Mouse (Mus musculus) E14TG2a.4 (cell line): ENCODE data around the gene Cmip.

ENCODE experiments used
- H3K27me3 ChIP-seq: 2 replicates; pipeline ENCODE4 v1.6.1; 2014; ENCODE audit warnings: low read length, control low read depth; ENCODE audit not compliant: insufficient read depth
- H3K36me3 ChIP-seq: 2 replicates; pipeline ENCODE4 v1.6.1; 2014; ENCODE audit warnings: low read length, control low read depth; ENCODE audit not compliant: insufficient read depth
- H3K4me1 ChIP-seq: replicated peaks from 2 replicates; pipeline ENCODE4 v1.6.1; 2014; ENCODE audit warnings: low read depth, low read length, control low read depth
- H3K4me3 ChIP-seq: replicated peaks from 2 replicates; pipeline ENCODE4 v1.5.1; 2014; ENCODE audit warnings: mild to moderate bottlenecking, low read length
- H3K9me3 ChIP-seq: 2 replicates; pipeline ENCODE4 v1.6.1; 2014; ENCODE audit warnings: low read length, control low read depth
- CTCF ChIP-seq: conservative IDR thresholded peaks from 2 replicates; pipeline ENCODE4 v1.5.1; 2014; ENCODE audit warnings: low read length
- NANOG ChIP-seq: IDR thresholded peaks from 2 replicates; pipeline ENCODE4 v1.6.1; 2014; ENCODE audit warnings: borderline replicate concordance, low read length, mixed read lengths
- POU5F1 ChIP-seq: IDR thresholded peaks from 2 replicates; pipeline ENCODE4 v1.6.1; 2014; ENCODE audit warnings: low read length, borderline replicate concordance

Gene Cmip

DNA sequence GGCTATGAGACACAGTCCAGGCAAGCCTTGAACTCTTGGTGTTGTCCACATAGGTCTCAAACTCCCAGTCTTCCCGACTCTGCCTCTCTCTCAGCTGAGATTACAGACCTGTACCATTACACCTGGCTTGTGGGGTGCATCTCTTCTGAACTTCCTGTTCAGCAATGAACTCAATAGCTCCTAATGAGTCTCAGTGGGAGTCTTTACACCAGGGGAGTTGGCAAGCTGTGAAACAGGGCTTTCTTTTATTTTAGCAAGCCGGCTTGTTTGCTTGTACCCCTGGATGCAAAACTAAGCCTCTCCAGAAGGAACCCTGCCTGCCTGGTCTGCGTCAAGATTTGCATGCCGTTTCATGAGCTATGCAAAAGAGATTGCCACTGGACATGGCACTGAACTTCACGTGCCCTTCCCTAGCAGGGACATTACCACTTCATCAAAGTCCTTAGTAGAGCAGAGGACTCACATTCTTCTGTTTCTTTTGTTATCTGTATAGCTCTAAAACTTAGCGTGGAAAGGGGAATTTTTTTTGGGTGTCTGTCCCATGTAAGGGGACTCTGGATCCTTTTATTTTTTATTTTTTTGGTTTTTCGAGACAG lies 5.7 kb upstream of the Cmip start:
- peaks cover 74% of the 10 kb centered on the region for H3K27me3 ChIP-seq
- H3K36me3 ChIP-seq, result no peaks in the 10 kb centered on the region
- no peaks in the 10 kb centered on the region for H3K9me3 ChIP-seq
- H3K4me1 ChIP-seq, result peaks cover 48% of the 10 kb centered on the region
- TF ChIP-seq CTCF (no peak), NANOG (peak; percentile 93)
- no peak overlapping the region for H3K4me3 ChIP-seq

DNA sequence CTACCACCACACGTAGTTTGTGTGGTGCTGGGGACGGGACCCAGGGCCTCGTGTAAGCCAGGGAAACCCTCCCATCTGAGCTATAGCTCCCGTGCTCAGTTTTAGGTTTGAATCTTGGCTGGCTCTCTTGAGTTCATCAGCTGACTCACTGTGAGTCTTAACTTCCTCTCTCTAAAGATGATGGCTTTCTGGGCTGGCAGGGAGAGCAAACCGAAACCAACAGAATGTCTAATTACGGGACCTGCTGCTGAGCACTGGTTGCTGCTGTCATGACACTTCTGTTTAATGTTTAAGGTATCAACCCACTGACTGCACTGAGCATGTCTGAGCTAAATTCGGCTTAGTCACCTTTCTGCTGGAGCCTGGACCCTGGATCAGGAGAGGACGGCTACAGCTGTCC lies 4.2 kb upstream of the Cmip start:
- H3K9me3 ChIP-seq, result no peaks in the 10 kb centered on the region
- H3K27me3 ChIP-seq, result peaks cover 60% of the 10 kb centered on the region
- TF ChIP-seq POU5F1 (no peak), NANOG (no peak)
- H3K4me1 ChIP-seq, result peaks cover 52% of the 10 kb centered on the region
- H3K4me3 ChIP-seq, result no peak overlapping the region
- H3K36me3 ChIP-seq, result no peaks in the 10 kb centered on the region

DNA sequence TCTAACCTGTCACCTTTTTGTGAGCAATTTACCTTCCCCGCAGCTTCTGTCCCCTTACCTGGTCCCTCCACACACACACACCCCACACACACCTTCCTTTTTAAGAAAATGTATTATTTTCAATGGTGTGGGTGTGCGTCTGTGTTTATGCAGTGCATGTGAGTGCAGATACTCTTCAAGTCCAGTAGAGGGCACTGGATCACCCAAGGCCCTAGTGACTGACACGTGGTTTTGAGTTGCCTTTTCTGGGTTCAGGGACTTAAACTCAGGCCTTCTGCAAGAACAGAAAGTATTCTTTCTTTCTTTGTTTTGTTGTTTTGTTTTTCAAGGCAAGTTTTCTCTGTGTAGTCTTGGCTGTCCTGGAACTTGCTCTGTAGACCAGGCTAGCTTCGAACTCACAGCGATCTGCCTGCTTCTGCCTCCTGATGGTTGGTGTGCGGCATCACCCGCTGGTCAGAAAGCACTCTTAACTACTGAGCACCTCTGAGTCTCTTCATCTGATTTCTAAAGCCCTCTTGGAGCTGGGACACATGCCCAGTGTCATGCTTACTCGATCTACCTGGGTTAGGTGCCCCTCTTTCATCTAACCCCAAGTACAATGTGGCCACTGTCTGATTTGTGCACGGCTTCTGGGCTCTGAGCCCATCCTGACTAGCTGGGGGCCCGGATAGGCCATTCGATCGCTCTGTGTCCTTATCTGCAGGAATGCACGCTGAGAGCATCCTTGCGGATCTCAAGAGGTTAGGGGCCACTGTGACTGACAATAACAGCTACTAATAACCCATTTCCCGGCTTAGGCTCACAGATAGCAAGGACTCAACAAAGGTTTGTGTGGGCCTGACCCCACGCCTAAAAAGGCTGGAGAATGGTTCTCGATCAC lies 3.2 kb upstream of the Cmip start:
- no peaks in the 10 kb centered on the region for H3K36me3 ChIP-seq
- no peak overlapping the region for H3K4me3 ChIP-seq
- peaks cover 54% of the 10 kb centered on the region for H3K4me1 ChIP-seq
- H3K27me3 ChIP-seq, result peaks cover 51% of the 10 kb centered on the region
- H3K9me3 ChIP-seq, result no peaks in the 10 kb centered on the region
- TF ChIP-seq CTCF (peak; percentile 71), NANOG (no peak), POU5F1 (no peak)

DNA sequence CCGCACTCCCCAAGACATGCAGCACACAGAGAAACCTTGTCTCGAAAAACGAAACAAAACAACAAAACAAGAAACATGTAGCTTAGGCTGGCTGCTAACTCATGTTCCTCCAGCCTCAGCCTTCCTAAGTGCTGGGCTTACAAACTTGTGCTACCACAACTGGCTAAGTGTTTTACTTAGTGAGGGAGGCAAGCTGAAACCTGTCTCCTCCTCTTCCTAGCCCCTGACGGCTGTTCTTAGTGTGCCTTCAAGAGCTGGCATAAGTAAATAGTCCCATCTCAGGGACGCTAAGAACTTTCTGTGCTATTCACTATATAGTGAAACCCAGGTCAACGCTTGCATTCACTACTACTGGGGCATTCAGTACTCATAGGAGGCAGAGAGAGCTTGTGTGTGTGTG lies 2.4 kb upstream of the Cmip start:
- Histone ChIP-seq H3K9me3 (no peaks in the 10 kb centered on the region), H3K4me1 (peaks cover 62% of the 10 kb centered on the region), H3K36me3 (peaks cover 3% of the 10 kb centered on the region; the same call in 1 of the 2 replicates), H3K4me3 (no peak overlapping the region), H3K27me3 (peaks cover 44% of the 10 kb centered on the region)
- no peak for TF ChIP-seq CTCF
- no peak for TF ChIP-seq POU5F1
- no peak for TF ChIP-seq NANOG

DNA sequence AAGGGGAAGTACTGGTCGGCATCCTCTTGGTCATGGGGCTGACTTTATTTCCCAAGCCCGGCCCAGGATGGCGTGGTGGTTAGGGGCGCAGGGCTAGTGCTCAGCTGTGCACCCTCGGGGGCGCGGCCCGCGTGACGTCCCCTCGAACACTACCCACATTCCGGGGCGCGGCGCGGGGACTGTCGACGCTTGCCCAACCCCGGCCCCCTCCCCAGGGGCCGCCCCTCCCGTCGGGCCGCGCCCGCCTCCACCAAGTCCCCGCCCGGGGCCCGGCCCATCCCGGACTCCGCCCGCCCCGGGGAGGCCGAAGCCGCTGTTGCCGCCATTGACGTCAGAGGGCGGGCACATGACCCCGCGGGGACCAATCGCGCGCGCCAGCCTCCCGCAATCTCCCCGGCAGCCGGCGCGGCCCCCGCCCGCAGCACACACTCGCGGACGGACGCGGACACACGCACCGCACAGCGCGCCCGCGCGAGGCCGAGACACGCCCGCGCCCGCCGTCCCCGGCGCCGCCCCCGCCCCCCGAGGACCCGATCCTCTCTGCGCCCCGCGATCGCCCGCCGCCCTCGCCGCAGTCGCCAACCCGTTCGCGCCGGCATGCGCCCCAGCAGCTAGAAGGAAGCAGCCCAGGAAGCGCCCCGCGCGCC lies 449 bp upstream of the Cmip start:
- TF ChIP-seq POU5F1, result no peak
- no peak for TF ChIP-seq NANOG
- no peak for TF ChIP-seq CTCF
- Histone ChIP-seq H3K36me3 (peaks cover 6% of the 10 kb centered on the region; the same call in 1 of the 2 replicates), H3K4me3 (peak overlapping the region; percentile 90), H3K9me3 (no peaks in the 10 kb centered on the region), H3K4me1 (peaks cover 71% of the 10 kb centered on the region), H3K27me3 (peaks cover 36% of the 10 kb centered on the region)

DNA sequence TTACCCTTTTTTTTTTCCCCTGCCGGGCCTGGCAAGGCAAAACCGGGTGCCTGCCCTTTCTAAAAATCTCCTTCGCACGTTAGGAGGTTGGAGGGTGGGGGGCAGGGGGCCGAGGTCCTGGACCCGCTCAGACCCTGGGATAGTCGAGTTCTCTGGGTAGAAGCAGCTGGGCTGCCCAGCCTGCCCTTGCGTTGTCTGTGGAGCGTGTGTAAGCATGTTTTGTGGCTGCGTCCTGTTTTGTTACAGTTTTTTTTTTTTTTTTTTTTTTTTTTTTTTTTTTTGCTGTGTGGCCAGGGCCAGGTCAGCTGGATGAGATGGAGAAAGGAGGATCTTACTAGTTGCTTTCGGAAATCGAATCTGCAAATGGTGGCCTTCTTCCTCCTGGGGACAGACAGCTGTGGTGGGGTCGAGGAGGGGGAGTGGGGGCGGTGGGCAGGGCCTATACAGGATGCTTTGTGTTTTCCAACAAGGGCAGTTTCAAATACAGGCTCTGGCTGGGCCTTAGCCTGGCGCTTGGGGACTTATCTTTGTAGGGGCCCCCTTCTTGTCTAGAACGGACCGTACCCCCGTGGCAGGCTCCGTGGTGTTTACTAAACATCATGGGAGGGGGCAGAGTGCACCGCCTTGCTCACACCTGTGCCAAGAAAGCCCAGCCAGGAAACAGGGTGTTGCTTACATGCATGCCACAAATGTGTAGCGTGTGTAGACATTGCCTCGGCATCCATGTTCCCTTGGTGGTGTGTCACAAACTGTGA lies 1.1 kb downstream of the Cmip start:
- Histone ChIP-seq H3K36me3 (peaks cover 6% of the 10 kb centered on the region; the same call in 1 of the 2 replicates), H3K4me3 (peak overlapping the region; percentile 90), H3K4me1 (peaks cover 70% of the 10 kb centered on the region), H3K9me3 (no peaks in the 10 kb centered on the region), H3K27me3 (peaks cover 23% of the 10 kb centered on the region)
- TF ChIP-seq CTCF (no peak), NANOG (no peak), POU5F1 (no peak)

DNA sequence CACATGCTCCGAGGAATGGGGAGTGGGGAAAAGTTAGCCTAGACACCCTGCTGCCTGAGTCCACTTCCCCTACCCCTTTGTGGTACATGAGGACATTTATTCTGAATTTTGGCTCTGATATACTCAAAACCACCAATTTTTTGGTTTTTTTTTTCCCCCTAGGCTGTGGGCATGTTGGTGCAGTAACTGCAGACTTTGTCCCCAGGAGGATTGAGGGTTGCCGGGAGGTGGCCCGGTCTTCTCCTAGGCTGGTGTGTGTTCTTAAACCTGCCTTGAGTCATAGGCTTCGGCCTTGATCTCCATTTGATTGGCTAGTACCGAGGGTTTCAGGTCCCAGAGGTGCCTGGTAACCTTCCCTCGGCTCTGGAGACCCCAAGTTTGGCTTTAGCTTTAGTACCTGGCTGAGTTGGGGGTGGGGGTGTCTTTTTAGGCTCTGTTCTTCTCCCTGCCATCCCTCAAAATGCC lies 1.7 kb downstream of the Cmip start:
- H3K9me3 ChIP-seq, result no peaks in the 10 kb centered on the region
- H3K36me3 ChIP-seq, result peaks cover 6% of the 10 kb centered on the region; the same call in 1 of the 2 replicates
- TF ChIP-seq NANOG (no peak), POU5F1 (no peak), CTCF (no peak)
- peak overlapping the region; percentile 90 for H3K4me3 ChIP-seq
- peaks cover 73% of the 10 kb centered on the region for H3K4me1 ChIP-seq
- peaks cover 20% of the 10 kb centered on the region for H3K27me3 ChIP-seq
